Mouse (Mus musculus) adrenal gland, postnatal 14 days (tissue): ENCODE results near the gene Gm26661. TPM values are rescaled to one million over a fixed set of nuclear protein-coding genes. Genes with fewer than 3 reads are reported as not detected.
A peak's percentile ranks its signal among the peaks of the same experiment; 100 is the strongest.

Experiments used
- DNase-seq: peaks from one replicate; pipeline ENCODE4 v3.0.0; 2021; ENCODE audit warnings: mixed read lengths
- long read RNA-seq, 2 experiments: library from polyadenylated mRNA; stranded (forward); transcript quantifications; one replicate each; pipeline ENCODE4 v2.0.0; 2021
- total RNA-seq: library from RNA; stranded (reverse); gene quantifications from 2 replicates; pipeline ENCODE4 v1.2.3, GENCODE M21; 2021

Gene Gm26661
- total RNA-seq = not detected in 2 replicates
- long read RNA-seq, experiment 1 = 0 reads
- long read RNA-seq, experiment 2 = 0 reads

DNA sequence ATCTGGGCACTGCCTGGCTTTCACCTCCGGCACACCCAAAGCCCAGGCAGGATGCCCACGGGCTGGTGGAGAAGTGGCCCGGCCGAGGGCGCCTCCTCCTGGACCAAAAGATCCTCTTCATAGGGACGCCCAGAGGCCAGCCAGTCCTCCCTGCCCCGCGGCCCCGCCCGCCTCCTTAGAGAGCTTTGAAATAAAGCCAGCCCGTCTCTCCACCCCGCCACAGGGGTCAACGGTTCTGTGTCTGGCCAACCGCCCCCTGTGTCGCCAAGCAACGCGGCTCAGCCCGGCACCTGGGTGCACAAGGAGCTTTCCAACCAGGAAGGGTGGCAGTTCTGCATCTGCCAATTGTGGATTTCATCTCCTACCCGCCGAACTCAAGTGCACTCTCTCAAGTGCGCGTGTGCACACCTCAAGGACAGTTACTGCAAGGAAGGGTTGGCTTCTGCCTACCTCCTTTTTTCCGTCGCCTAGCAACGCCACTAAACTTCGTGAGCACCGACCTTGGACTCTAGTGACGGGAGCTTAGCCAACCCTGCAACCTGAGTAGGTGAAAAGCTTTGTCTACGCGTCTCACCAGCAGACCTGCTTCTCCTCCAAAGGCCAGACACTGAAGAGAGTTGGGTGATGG is at the start of gene Gm26661:
TSS of gene Gm26661 (plus strand) at position 56 of the 628 bp plus-strand sequence.
- peak; percentile 88 for DNase-seq

DNA sequence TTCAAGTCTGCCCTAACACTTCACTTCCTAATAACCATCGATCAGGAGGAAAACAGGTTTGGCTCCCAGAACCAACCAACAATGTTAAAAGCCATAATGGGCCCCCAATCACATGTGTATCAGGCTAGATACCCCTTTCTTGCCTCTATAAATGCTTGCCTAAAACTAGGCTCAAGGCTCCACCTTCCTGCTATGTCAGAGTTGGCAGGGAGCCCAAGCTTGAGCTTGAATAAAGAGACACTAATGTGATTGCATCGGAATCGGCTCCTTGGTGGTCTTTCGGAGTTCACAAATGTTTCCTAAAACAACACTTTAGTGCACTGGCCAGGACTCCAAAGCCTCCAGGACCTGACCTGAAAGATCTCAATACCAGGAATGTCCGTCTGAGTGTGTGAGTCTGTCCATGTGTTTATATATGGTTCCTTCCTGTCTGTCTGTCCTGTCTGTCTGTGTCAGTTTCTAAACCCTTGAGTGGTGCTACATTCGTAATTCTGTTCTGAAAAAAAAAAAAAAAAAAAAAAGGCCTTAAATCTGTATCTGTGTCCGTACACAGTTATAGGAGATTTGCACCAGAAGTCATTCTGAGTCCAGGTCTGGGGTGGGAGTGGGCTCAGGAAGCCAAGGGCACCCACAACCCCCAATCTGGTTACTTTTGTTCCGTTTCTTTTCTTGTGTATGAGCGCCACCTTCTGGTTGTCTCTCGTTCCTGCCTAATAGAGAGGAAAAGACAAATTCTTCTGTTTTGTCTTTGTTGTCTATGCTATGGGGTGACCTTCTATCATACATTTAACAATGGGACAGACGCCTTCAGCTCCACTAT is 42.2 kb upstream of the Gm26661 start:
- DNase-seq = peak; percentile 62

DNA sequence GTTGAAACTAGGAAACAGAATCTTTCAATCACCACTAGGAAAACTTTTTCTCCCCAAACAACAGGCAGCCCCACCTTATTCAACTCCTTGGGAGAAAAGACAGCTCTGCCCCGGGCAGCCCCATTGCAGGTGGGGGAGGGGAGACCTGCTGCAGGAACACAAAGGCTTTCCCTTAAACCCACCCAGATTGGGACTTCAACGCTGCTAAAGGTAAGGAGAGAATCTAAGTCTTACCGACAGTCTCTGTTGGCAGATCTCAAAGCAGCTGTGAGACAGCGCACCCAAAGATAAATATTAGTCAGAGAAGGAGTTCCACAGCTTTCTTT is 41.7 kb upstream of the Gm26661 start:
- peak; percentile 17 for DNase-seq

DNA sequence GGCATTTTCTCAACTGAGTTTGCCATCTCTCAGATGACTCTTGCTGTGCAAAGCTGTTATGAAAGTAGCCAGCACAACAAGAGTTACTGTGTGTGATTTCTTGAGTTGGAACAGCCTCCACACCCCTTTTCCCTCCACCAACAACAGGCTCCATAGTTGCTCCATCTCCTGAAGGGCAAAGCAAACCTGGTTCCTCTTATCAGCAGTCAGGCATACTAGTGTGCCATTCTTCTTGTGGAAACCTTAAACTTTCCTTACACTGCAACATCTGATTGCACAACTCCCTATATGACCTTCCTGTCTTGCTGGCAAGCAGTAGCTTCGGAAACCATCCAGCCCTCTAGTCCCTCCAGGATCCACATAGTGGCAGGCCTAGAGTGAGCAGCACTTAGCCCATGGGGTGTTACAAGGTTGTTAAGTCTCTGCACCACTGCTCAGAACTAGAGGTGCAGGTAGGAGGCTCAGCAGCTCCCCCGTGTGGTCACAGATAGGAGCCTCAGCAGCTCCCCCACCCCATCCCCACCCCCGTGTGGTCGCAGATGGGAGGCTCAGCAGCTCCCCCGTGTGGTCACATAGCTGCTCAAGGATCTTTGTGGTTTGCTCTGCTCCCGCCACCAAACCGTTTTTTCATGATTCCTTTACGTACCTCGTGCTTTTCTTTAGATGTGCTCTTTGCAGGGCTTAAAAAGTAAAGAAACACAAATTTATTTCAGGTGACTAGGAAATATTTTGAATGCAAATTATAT is 25.6 kb upstream of the Gm26661 start:
- DNase-seq = peak; percentile 89

DNA sequence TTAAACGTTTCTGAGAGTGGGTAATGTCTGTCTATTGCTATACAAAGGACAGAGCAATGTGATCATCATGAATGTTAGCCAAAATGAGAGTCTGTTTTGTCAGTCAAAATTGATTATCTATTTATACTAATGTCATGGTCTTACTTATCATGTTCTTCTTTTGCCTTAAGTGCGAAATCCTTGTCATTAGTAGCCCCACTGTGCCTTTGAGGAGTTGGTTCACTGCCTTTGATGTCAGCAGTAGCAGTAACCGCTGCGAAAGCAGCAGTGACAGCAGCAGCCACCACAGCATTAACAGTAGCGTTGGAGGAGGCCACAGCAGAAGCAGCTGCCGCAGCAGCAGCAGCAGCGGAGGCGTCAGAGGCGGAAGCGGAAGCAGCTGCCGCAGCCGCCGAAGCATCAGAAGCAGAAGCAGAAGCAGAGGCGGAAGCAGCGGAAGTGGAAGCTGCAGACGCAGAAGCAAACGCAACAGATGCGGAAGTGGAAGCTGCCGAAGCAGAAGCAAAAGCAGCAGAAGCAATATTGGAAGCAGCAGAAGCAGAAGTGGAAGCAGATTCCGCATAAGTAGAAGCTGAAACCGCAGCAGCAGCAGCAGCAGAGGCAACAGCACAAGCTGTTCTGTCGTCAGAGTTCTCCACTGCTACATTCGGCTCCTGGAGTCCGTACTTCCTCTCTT is 17.5 kb upstream of the Gm26661 start:
- peak; percentile 62 for DNase-seq

DNA sequence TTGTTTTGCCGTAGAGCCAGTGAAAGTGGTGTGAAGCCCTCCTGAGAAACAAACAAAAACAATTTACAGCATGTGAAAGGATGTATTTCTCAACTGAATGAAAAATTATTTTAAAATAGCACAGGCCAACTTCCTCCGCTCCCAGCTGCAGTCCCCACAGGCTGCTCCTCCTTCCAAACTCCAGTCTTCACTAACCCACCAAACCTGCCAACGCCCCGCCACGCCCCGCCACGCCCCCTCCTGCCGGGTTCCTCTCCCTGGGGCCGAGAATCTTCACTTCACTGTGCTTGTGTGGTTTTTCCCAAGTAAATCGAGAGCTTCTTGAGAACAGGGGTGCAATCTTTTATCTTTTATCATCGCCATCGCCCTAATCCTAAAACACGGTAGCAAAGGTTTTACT is 5.3 kb upstream of the Gm26661 start:
- DNase-seq = no peak

DNA sequence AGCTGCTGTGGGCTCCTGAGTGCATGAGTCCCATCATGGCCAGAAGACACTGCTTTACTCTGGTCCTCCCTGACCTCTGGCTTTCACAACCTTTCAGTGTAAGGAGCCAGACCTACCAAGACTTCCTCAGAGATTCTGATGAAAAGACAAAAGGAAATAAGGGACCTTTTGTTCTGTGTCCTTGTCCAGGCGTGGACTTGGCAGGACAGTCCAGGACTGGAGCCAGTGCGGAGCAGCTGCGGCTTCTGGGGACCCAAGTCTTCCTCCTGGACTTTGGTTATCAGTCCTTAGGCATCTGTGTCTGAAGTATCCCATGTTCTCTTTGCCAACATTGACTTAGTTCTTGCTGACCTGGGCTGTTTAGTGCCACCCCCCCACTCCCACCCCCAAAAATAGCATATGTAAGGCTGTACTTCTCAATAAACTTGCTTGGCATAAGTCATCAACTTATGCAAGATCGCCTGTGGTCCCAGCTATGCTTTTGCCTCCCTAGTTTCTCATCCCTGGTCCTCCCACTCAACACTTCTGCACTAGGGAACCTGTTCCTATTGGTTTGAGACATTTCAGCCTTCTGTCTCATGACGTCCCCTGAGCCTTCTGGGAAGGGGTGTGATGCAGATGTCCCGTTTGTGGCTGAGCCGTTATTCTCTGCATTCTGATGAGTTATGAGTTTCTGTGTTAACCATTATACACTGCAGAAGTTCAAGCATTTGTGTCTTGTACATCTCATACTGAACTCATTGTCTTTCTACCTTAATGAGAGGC is 1.9 kb upstream of the Gm26661 start:
- no peak for DNase-seq

DNA sequence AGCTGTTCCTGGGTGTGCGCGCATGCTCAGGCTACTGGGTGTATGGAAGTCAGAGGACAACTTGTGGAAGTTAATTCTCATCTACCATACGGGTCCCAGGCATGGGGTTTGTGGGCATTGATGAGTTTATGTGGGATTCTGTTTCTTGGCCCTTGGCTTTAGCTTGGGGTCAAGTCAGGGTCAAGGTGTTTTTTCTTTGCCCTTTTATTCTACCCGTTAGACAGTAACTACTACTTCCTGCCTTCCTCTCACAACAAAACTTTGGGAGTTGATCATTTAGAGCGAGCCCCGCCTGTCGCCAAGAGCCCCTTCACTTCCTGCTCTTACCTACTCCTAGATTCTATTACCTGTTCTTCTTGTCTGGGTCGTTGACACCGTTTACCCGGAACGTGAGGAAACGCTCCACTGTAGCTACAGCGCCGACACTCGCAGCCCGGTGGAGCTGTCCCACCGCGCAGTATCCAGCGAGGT is 291 bp upstream of the Gm26661 start:
- DNase-seq = no peak

DNA sequence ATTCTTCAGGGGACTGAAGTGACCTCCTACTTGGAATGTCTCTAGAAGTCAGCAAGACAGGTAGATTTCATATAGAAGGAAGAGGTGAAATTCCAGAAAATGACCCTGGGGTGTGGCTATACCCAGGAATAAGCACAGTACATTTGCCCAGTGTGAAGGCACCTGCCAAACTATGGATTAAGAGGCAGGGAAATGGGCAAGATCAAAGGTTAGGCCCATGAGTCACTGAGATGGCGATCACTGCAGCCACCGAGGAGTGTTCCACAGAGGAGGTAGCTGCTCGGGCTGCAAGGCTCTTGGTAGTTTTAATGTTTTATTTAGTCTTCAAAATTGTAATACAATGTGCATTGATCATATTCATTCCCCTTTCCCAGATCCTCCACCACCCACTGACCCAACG is 4.6 kb downstream of the Gm26661 start:
- DNase-seq = no peak

DNA sequence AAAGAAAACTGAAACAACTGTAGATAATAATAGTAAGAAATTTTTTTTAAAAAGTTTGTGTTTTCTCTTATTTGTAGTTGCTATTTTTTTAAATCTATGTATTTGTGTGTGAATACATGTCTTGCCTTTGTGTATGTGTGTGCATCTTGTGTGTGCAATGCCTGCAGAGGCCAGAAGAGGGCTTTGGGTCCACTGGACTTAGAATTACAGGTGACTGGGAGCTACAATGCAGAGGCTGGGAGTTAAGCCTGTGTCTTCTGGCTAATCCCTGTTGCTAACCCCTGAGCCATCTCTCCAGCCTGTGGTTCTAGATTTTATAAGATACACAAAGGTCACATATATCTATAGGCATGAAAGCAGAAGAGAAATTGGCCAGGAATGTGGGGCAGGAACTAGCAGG is 9.2 kb downstream of the Gm26661 start:
- no peak for DNase-seq

DNA sequence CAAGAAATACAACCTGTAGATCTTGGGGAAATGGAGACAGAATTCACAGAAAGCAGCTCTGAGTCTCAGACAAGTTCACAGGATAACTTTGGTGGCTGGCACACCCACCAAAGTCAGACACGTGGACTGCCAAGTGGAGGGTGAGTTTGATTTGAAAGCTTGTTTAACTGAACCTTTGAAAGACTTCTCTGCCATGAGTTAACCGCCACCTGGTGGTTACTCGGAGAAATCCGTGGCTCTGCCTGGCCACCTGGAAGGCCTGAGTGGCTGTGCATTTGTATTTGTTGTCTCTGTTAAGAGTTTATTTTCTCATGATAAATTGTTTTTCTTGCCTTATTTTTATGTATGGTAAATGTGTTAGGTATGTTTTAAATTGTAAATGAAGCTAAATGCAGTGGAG is 10.4 kb downstream of the Gm26661 start:
- peak; percentile 66 for DNase-seq

DNA sequence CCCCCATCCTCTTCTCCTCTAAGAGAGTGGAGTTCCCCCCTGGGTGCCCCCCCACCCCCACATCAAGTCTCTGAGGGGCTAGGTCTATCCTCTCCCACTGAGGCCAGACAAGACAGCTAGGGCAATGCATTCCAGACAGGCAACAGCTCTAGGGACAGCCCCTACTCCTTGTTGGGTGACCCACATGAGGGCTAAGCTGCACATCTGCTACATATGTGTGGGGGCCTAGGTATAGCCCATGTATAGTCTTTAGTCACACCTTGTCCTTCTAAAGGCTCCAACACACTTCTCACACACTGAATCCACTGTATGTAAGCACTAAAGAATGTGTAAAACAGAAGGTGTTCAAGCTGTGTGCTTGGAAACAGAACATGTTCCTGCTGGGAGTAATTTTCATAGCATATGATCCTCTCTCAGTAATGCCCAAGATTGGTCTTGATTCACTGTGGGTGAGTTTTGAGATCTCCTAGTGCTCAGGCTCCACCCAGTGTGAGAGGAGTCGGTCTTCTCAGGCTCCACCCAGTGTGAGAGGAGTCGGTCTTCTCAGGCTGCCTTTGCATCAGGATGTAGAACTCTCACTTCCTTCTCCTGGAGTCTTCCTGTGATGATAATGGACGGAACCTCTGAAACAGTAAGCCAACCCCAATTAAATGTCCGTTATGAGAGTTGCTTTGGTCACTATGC is 12.6 kb downstream of the Gm26661 start:
- DNase-seq = no peak

DNA sequence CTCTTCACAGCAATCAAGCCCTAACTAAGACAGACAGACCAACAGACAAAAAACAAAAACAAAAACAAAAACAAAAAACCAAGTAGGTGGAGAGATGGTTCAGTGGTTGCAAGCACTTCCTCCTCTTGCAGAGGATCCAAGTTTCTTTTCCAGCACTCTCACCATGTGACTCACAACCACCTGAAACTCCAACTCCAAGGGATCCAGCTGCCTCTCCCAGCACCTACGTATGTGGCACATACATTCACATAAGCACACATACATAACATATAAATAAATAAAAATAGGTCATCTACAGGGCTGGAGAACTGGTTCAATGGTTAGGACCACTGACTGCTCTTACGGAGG is 13.1 kb downstream of the Gm26661 start:
- DNase-seq = no peak

DNA sequence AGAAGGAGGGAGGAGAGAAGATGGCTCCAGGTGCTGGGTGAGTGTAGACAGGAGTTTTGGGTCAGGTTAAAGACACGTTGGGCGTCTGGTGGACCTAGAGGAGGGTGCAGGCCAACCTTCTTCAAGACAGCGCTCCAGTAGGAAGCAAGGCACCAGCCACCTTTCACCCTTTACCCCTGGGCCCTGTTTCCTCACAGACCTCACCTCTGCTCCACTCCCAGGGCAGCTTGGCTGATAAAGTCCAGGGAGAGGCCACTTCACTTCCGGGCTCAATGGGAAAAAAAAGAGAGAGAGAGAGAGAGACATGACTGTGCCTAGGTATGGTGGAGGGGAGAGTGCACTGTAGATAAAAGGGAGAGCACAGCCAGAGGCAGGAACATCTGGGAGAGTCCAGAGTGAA is 16.3 kb downstream of the Gm26661 start:
- DNase-seq = peak; percentile 62

DNA sequence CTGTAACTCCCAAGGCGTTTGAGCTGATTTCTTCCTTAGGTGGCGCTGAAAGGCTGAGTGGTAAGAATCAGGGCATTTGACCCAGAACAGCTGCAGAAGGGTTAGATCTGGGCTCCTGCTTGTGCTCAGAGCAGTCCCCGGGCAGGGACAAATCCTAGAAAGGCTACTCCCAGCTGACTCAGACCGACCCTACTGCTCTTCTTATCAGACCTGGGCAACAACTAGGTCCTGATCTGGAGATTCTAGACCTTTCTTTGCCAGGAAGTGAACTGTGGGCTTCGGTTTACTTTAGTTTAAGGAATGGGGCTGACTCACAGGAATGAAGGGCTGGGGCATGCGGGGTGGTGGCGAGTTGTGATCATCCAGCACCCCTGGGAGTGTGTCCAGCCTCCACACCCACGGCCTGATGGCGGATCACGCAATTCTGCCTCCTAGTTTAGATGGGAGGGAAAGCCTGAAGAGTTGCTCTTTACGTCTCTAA is 17.2 kb downstream of the Gm26661 start:
- no peak for DNase-seq

DNA sequence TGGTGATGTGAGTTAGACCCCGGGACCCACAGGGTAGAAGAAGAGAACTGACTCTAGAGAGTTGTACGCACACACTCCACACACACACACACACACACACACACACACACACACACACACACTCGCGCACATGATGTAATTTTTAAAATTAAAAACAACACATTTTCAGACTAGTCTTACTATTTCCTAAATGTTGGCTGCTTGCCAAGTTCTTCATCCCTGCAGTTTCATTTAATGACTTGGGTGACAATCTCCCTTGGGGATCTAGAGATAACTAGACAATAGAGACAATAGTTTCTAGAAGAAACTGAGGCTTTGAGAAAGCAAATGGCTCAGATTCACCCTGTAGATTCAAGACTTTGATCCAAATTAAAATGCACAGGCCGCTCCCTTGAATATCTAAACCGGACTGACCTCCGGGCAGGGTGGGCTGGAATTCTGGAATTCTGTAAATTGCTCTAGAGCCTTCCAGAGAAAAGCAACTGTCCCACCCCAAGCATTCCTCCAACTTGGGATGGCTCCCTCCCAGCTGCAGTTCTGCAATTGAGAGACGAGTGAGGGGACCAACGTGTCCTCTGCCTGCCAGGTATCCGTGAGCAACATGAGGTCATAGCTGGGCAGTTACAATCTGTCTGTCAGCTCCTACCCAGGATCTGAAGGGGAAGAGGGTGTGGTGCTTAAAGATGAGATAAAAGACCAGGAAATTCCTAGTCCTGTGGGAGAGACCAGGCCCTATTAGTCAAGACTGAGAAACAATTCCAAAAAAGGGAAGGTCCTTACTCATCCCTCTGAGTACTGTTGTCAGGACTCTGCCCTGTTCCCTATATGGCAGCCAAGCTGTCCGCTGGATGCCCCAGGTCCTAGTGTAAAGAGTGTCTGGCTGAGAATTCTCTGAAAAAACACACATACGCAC is 17.9 kb downstream of the Gm26661 start:
- DNase-seq = no peak

DNA sequence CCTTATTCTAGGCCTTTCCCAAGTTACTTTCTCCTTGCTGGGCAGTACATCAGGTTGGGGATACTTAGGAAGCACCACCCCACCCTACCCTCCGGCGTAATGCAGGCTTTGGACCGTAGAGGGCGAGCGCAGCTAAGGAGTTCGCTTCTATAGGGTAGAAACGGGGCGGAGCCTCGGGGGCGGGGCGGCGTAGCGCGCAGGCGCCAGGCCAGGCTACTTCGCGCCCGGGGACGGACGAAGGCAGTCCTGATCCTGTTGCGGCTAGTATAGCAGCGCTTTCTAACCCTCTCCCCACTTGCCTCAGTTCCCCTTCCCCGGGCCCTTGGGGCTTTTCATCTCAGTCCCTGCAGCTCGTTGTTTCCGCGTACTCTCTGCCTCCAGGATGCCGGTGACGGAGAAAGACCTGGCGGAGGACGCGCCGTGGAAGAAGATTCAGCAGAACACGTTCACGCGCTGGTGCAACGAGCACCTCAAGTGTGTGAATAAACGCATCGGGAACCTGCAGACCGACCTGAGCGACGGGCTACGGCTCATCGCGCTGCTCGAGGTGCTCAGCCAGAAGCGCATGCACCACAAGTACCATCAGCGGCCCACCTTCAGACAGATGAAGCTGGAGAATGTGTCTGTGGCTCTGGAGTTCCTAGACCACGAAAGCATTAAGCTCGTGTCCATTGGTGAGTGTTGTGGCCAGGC is 26.5 kb downstream of the Gm26661 start, which contains the start of gene Flnb:
TSS of gene Flnb (plus strand) at position 188 of the 693 bp plus-strand sequence.
- DNase-seq = peak; percentile 98

DNA sequence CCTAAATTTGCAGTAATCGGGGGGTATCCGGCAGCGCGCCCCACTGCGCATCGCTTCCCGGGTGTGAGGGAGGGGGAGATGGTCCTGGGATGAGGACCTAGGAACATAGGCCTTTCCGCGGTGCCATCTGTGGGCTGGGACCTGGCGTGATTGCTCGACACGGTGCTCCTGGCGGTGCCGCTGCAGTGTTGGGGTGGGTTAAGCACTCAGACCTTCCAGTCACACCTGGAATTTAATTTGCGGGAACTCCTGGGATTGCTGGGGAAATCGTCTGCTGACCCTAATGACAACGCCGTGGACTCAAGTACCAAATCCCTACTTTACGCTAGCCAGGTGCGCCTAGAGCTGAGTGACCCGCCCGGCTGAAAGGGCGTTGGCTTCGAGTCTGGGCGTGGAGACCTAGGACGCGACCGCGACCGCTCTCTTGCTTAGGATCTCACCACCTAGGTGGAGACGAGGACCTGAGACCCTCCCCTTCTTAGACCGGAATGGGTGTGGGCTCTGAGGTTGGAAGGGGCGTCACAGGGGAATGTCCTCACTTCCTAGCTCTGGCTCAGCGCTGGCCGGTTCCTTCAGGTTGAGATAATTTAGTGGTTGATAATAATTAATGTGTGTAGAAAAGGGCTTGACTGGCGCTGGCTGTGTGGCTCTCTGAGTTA is 27.2 kb downstream of the Gm26661 start:
- peak; percentile 41 for DNase-seq

DNA sequence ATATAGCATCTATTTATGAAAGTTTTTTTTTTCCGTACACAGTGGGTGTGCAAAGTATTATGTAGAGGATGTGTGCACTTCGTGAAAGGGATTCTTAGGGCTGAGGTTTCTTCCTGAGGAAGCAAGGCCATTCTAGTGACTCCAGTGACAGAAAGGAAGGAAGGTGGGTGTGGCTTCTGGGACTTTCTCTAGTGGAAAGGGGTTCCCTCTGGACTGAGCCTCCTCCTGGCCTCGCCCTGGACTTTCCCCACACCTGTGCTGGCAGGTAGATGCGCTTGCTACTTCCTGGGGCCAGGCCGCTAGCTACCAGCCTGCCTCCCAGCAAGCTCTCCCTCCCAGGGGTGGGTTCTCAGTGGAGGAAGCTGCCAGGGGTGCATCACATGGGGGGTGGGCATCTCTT is 28.1 kb downstream of the Gm26661 start:
- no peak for DNase-seq
